Mouse (Mus musculus): ENCODE measurements around the gene Ccl24. TPM values are rescaled to one million over a fixed set of nuclear protein-coding genes. Genes with fewer than 3 reads are reported as not detected.
"Not testable (repeated sequence)": the region's sequence is repeated elsewhere in the genome, so short reads cannot be mapped to it uniquely, and the experiment has no call there.

Ccl24 gene
- polyA plus RNA-seq (2016; fragmentation: Nextera tagmentation; extraction: Ambion mirVana) = 0.99 and 1.0 TPM in 2 replicates

DNA sequence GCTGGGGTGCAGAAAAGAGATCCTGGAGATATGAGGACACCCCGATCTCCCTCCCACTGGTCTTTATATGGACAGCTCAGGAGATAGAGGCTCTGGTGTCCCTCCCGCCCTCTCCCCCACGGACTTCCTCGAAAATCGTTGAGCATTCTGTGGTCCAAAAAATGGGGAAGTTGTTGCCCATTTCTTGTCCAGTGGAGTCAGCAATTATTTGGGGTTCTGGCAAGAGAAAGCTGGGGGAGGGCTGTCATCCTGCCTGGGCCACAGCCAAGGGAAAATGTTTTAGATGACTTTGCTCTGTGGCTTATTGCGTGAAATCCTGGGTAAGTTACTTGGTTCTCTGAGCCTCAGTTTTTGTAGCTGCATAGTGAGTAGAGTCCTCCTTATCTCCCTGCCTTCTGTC, at the start of gene Ccl24:
Ccl24 (minus strand) TSS at position 44 of the 400 bp plus-strand sequence.
- H3K4me3 ChIP-seq = no peak within 1 kb of the TSS

DNA sequence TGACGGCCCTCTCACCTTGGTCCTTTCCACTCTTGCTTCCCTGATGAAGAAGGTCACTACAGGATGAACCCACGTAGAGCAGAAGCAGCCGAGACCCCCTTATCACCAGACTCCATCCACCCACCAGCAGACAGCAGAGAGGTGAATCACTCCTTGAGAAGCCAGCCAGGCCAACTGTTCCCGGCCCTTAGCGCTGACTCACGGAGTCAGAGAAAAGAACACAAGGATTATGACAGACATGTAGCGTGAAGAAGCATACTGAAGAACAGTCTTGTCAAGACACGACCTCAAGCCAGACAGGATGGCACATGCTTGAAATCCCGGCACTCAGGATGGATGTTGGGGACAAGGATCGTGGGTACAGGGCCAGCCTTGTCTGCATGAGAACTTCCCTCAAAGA, 48.9 kb upstream of the Ccl24 start:
- Histone ChIP-seq H3K9me3 (no peaks in the 10 kb centered on the region), H3K4me1 (no peaks in the 10 kb centered on the region), H3K9ac (no peak overlapping the region), H3K27me3 (no peaks in the 10 kb centered on the region), H3K4me2 (replicated peaks) (no peak overlapping the region), H3K27ac (no peak overlapping the region), H3K36me3 (no peaks in the 10 kb centered on the region), H3K4me3 (no peak overlapping the region)
- 81% methylated on average over 10 of the region's 10 CpGs for WGBS
- ATAC-seq (ENCODE audit: insufficient number of reproducible peaks, insufficient read depth, low FRiP score, low TSS enrichment) = no peak

More for the DNA sequence above, at the start of gene Ccl24:
- no peak within 1 kb of the TSS for H3K4me2 ChIP-seq (replicated peaks)
- 88% methylated on average over 6 of the region's 6 CpGs for WGBS
- H3K27ac ChIP-seq = no peak within 1 kb of the TSS
- ATAC-seq (ENCODE audit: insufficient number of reproducible peaks, insufficient read depth, low FRiP score, low TSS enrichment) = no peak
- H3K36me3 ChIP-seq = no peaks in the 10 kb centered on the region
- no peak within 1 kb of the TSS for H3K9ac ChIP-seq
- no peaks in the 10 kb centered on the region for H3K27me3 ChIP-seq
- no peaks in the 10 kb centered on the region for H3K9me3 ChIP-seq
- no peaks in the 10 kb centered on the region for H3K4me1 ChIP-seq

GRCm38 (mm10) chr5:135620526-135620925, 47.7 kb upstream of the Ccl24 start:
- H3K4me2 ChIP-seq (replicated peaks) = no peak overlapping the region
- H3K27me3 ChIP-seq = no peaks in the 10 kb centered on the region
- H3K9me3 ChIP-seq = no peaks in the 10 kb centered on the region
- H3K36me3 ChIP-seq = no peaks in the 10 kb centered on the region
- no peak overlapping the region for H3K4me3 ChIP-seq
- H3K4me1 ChIP-seq = no peaks in the 10 kb centered on the region
- H3K9ac ChIP-seq = no peak overlapping the region
- H3K27ac ChIP-seq = no peak overlapping the region
- 85% methylated on average over 9 of the region's 9 CpGs for WGBS
- ATAC-seq (ENCODE audit: insufficient number of reproducible peaks, insufficient read depth, low FRiP score, low TSS enrichment) = no peak

GRCm38 (mm10) chr5:135619741-135620140, 46.9 kb upstream of the Ccl24 start:
- not testable (repeated sequence) for H3K4me2 ChIP-seq (replicated peaks); H3K9ac ChIP-seq; H3K27ac ChIP-seq; H3K4me3 ChIP-seq; H3K36me3 ChIP-seq; H3K27me3 ChIP-seq; H3K9me3 ChIP-seq; H3K4me1 ChIP-seq; ATAC-seq (ENCODE audit: insufficient number of reproducible peaks, insufficient read depth, low FRiP score, low TSS enrichment)
- 91% methylated on average over 10 of the region's 10 CpGs for WGBS

DNA sequence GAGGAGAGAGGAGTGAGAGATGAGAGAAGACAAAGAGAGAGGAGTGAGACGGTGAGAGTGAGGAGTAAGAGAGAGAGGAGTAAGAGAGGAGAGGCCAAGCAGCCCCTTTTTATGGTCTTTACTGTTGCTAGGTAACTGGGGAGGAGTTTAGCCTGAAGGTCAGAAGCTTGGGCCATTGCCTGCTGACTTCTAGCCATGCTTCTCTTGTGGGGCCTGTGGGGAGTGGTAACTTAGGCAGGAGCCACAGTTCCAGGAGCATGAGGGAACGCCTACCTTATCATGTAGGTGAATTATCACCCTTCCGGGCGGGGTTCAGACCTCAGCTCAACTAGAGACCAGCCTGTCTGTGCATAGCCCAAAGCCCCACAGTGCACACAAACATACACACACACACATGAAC, 36.9 kb upstream of the Ccl24 start:
- H3K9me3 ChIP-seq = no peaks in the 10 kb centered on the region
- H3K9ac ChIP-seq = no peak overlapping the region
- H3K4me1 ChIP-seq = no peaks in the 10 kb centered on the region
- H3K27me3 ChIP-seq = no peaks in the 10 kb centered on the region
- H3K36me3 ChIP-seq = no peaks in the 10 kb centered on the region
- H3K4me2 ChIP-seq (replicated peaks) = no peak overlapping the region
- ATAC-seq (ENCODE audit: insufficient number of reproducible peaks, insufficient read depth, low FRiP score, low TSS enrichment) = no peak
- no peak overlapping the region for H3K27ac ChIP-seq
- WGBS = 82% methylated on average over 4 of the region's 4 CpGs
- no peak overlapping the region for H3K4me3 ChIP-seq

DNA sequence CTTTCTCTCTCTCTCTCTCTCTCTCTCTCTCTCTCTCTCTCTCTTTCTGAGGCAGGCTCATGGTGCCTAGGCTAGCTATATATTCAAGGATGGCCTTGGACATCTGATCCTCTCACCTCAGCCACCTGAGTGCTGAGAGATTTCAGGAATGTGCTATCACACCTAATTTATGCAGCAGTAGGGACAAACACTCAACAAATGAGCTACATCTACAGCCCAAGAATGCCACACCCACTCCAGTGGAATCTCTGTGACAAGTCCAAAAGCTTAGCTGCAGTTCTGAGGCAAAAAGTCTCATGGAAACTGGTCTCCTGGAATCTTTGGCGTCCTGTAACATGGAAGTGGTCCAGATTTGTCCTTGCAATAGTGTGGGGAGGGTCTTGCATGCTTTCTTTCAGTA, 34.7 kb upstream of the Ccl24 start:
- WGBS = 58% methylated on average over 1 of the region's 1 CpGs
- ATAC-seq (ENCODE audit: insufficient number of reproducible peaks, insufficient read depth, low FRiP score, low TSS enrichment) = no peak
- Histone ChIP-seq H3K4me3 (no peak overlapping the region), H3K36me3 (no peaks in the 10 kb centered on the region), H3K9ac (no peak overlapping the region), H3K4me2 (replicated peaks) (no peak overlapping the region), H3K9me3 (peaks cover 6% of the 10 kb centered on the region), H3K27me3 (no peaks in the 10 kb centered on the region), H3K4me1 (no peaks in the 10 kb centered on the region), H3K27ac (no peak overlapping the region)

GRCm38 (mm10) chr5:135606717-135607116, 33.9 kb upstream of the Ccl24 start:
- not testable (repeated sequence) for H3K9me3 ChIP-seq; H3K36me3 ChIP-seq; ATAC-seq (ENCODE audit: insufficient number of reproducible peaks, insufficient read depth, low FRiP score, low TSS enrichment); H3K27ac ChIP-seq; H3K4me1 ChIP-seq; H3K9ac ChIP-seq; H3K4me3 ChIP-seq; H3K4me2 ChIP-seq (replicated peaks); H3K27me3 ChIP-seq
- no CpG with 5 or more reads among the region's 1 CpGs for WGBS

- not testable (repeated sequence) for H3K36me3 ChIP-seq; H3K4me1 ChIP-seq; H3K9me3 ChIP-seq; H3K4me3 ChIP-seq; H3K9ac ChIP-seq; H3K27me3 ChIP-seq; ATAC-seq (ENCODE audit: insufficient number of reproducible peaks, insufficient read depth, low FRiP score, low TSS enrichment); H3K4me2 ChIP-seq (replicated peaks); H3K27ac ChIP-seq
- no CpG with 5 or more reads among the region's 1 CpGs for WGBS
These were observed 31.8 kb upstream of the Ccl24 start for GRCm38 (mm10) chr5:135604643-135605042.

GRCm38 (mm10) chr5:135589996-135590784, 17.3 kb upstream of the Ccl24 start:
- Histone ChIP-seq H3K27me3 (no peaks in the 10 kb centered on the region), H3K4me3 (no peak overlapping the region), H3K9ac (no peak overlapping the region), H3K4me1 (no peaks in the 10 kb centered on the region), H3K4me2 (replicated peaks) (no peak overlapping the region), H3K36me3 (no peaks in the 10 kb centered on the region), H3K27ac (no peak overlapping the region), H3K9me3 (0 out of 2 replicates have a peak, but pooled peaks cover 5% of the 10 kb centered on the region)
- WGBS = 81% methylated on average over 12 of the region's 12 CpGs
- no peak for ATAC-seq (ENCODE audit: insufficient number of reproducible peaks, insufficient read depth, low FRiP score, low TSS enrichment)

GRCm38 (mm10) chr5:135587764-135588163, 14.9 kb upstream of the Ccl24 start:
- no peak overlapping the region for H3K27ac ChIP-seq
- 88% methylated on average over 4 of the region's 4 CpGs for WGBS
- ATAC-seq (ENCODE audit: insufficient number of reproducible peaks, insufficient read depth, low FRiP score, low TSS enrichment) = no peak
- H3K4me1 ChIP-seq = no peaks in the 10 kb centered on the region
- no peak overlapping the region for H3K4me3 ChIP-seq
- H3K9me3 ChIP-seq = 0 out of 2 replicates have a peak, but pooled peaks cover 5% of the 10 kb centered on the region
- H3K27me3 ChIP-seq = no peaks in the 10 kb centered on the region
- H3K9ac ChIP-seq = no peak overlapping the region
- H3K36me3 ChIP-seq = no peaks in the 10 kb centered on the region
- H3K4me2 ChIP-seq (replicated peaks) = no peak overlapping the region

GRCm38 (mm10) chr5:135585691-135586090, 12.8 kb upstream of the Ccl24 start:
- H3K9me3 ChIP-seq = no peaks in the 10 kb centered on the region
- no peak for ATAC-seq (ENCODE audit: insufficient number of reproducible peaks, insufficient read depth, low FRiP score, low TSS enrichment)
- no peak overlapping the region for H3K4me2 ChIP-seq (replicated peaks)
- H3K4me1 ChIP-seq = no peaks in the 10 kb centered on the region
- no peak overlapping the region for H3K27ac ChIP-seq
- no peak overlapping the region for H3K9ac ChIP-seq
- 81% methylated on average over 8 of the region's 8 CpGs for WGBS
- no peaks in the 10 kb centered on the region for H3K36me3 ChIP-seq
- no peak overlapping the region for H3K4me3 ChIP-seq
- H3K27me3 ChIP-seq = no peaks in the 10 kb centered on the region

GRCm38 (mm10) chr5:135582330-135582729, 9.5 kb upstream of the Ccl24 start:
- WGBS = 89% methylated on average over 4 of the region's 4 CpGs
- no peaks in the 10 kb centered on the region for H3K4me1 ChIP-seq
- H3K9ac ChIP-seq = no peak overlapping the region
- no peak overlapping the region for H3K4me3 ChIP-seq
- H3K36me3 ChIP-seq = no peaks in the 10 kb centered on the region
- no peak for ATAC-seq (ENCODE audit: insufficient number of reproducible peaks, insufficient read depth, low FRiP score, low TSS enrichment)
- no peak overlapping the region for H3K27ac ChIP-seq
- H3K9me3 ChIP-seq = no peaks in the 10 kb centered on the region
- H3K27me3 ChIP-seq = no peaks in the 10 kb centered on the region
- no peak overlapping the region for H3K4me2 ChIP-seq (replicated peaks)
